Mouse (Mus musculus) frontal cortex, postnatal 36 days (tissue): ENCODE measurements around the gene Snx18.

Experiments used
- DNase-seq, 2 experiments: peaks; one replicate each; pipeline ENCODE4 v3.0.0; 2022; ENCODE audit warnings: low spot score in 2 of 2

Gene Snx18

GRCm38 (mm10) chr13:113617891-113618823 is at the start of gene Snx18:
Gene Snx18, minus strand, starts transcription at chr13:113618564.
- peak; percentile 87 to 91 for DNase-seq

GRCm38 (mm10) chr13:113663883-113664282 is 45.5 kb upstream of the Snx18 start:
- no peak for DNase-seq

GRCm38 (mm10) chr13:113663151-113663779 is 44.9 kb upstream of the Snx18 start, which contains the start of gene Hspb3:
Gene Hspb3, minus strand, starts transcription at chr13:113663676.
- DNase-seq, result peak in 1 of 2 experiments; percentile 63

GRCm38 (mm10) chr13:113661826-113662271 is 43.5 kb upstream of the Snx18 start:
- DNase-seq, result peak in 1 of 2 experiments; percentile 51

- DNase-seq, result peak in 1 of 2 experiments; percentile 47
These were observed 42.4 kb upstream of the Snx18 start for GRCm38 (mm10) chr13:113660576-113661310.

- DNase-seq, result peak in 1 of 2 experiments; percentile 49
These were observed 38.8 kb upstream of the Snx18 start for GRCm38 (mm10) chr13:113657204-113657603.

- DNase-seq, result no peak
These were observed 38.3 kb upstream of the Snx18 start for GRCm38 (mm10) chr13:113656639-113657038.

GRCm38 (mm10) chr13:113655511-113655910 is 37.1 kb upstream of the Snx18 start:
- DNase-seq, result no peak

- no peak for DNase-seq
These were observed 22.7 kb upstream of the Snx18 start for GRCm38 (mm10) chr13:113640944-113641597.

GRCm38 (mm10) chr13:113638914-113639313 is 20.6 kb upstream of the Snx18 start:
- no peak for DNase-seq

- no peak for DNase-seq
These were observed 17.4 kb upstream of the Snx18 start for GRCm38 (mm10) chr13:113635799-113636222.

- no peak for DNase-seq
These were observed 16.5 kb upstream of the Snx18 start for GRCm38 (mm10) chr13:113634732-113635481.

GRCm38 (mm10) chr13:113632506-113632905 is 14.1 kb upstream of the Snx18 start:
- no peak for DNase-seq

- no peak for DNase-seq
These were observed 9.2 kb upstream of the Snx18 start for GRCm38 (mm10) chr13:113627601-113628000.

- DNase-seq, result no peak
These were observed 4.5 kb upstream of the Snx18 start for GRCm38 (mm10) chr13:113622865-113623255.

GRCm38 (mm10) chr13:113622122-113622864 is 3.9 kb upstream of the Snx18 start:
- no peak for DNase-seq

GRCm38 (mm10) chr13:113619003-113619402 is 639 bp upstream of the Snx18 start:
- no peak for DNase-seq

- DNase-seq, result no peak
These were observed 950 bp downstream of the Snx18 start for GRCm38 (mm10) chr13:113617338-113617890.

GRCm38 (mm10) chr13:113616751-113617337 is 1.5 kb downstream of the Snx18 start:
- DNase-seq, result no peak
